Mouse (Mus musculus): ENCODE data around the gene Chmp1a. TPM values are rescaled to one million over a fixed set of nuclear protein-coding genes. Genes with fewer than 3 reads are reported as not detected.

Gene Chmp1a
- polyA plus RNA-seq, 1 experiment = 114 TPM

GRCm38 (mm10) chr8:123188006-123188405, 24.6 kb downstream of the Chmp1a start:
- TF ChIP-seq TCF3 (IDR thresholded peaks at IDR 0.05; ENCODE audit: insufficient read length, low read depth) (no peak), MYOD1 (IDR thresholded peaks at IDR 0.05; ENCODE audit: control insufficient read depth in 1 of 3, insufficient read length in 2 of 3, low read depth in 2 of 3) (no peak), CEBPB (IDR thresholded peaks at IDR 0.05; ENCODE audit: insufficient read depth, poor library complexity, severe bottlenecking) (no peak), USF1 (IDR thresholded peaks at IDR 0.05; ENCODE audit: low read depth) (no peak), E2F4 (IDR thresholded peaks at IDR 0.05; ENCODE audit: insufficient read depth) (no peak), MAX (IDR thresholded peaks at IDR 0.05; ENCODE audit: low read depth) (no peak), REST (IDR thresholded peaks at IDR 0.05; ENCODE audit: insufficient read depth, insufficient read length) (no peak), TCF12 (IDR thresholded peaks at IDR 0.05; ENCODE audit: insufficient read depth, poor library complexity, severe bottlenecking) (no peak), SRF (IDR thresholded peaks at IDR 0.05; ENCODE audit: control insufficient read depth, insufficient read length, low read depth) (no peak), POLR2AphosphoS2 (IDR thresholded peaks at IDR 0.05; ENCODE audit: insufficient read length, low read depth) (no peak), MYOG (IDR thresholded peaks at IDR 0.05; ENCODE audit: control insufficient read depth in 1 of 3, insufficient read depth in 1 of 3, insufficient read length in 2 of 3, low read depth in 2 of 3) (no peak), POLR2A (IDR thresholded peaks at IDR 0.05; ENCODE audit: insufficient read length, low read depth) (no peak)
- H3K4me2 ChIP-seq (ENCODE audit: low read depth) = peak overlapping the region; percentile 24
- H3K36me3 ChIP-seq (ENCODE audit: control insufficient read depth, insufficient read depth) = no peaks in the 10 kb centered on the region
- no peak overlapping the region for H3ac ChIP-seq (ENCODE audit: control insufficient read depth, insufficient read length)
- H3K4me3 ChIP-seq = no peak overlapping the region
- no peaks in the 10 kb centered on the region for H3K27me3 ChIP-seq (ENCODE audit: control insufficient read depth, insufficient read depth, insufficient read length)
- no peaks in the 10 kb centered on the region for H3K79me2 ChIP-seq (ENCODE audit: control insufficient read depth, insufficient read depth)

GRCm38 (mm10) chr8:123185566-123186409, 26.8 kb downstream of the Chmp1a start, which contains the start of gene Dpep1:
TSS of gene Dpep1 (plus strand) at chr8:123186242.
- H3K36me3 ChIP-seq (ENCODE audit: control insufficient read depth, insufficient read depth) = no peaks in the 10 kb centered on the region
- peak within 1 kb of the TSS; percentile 21 for H3K4me2 ChIP-seq (ENCODE audit: low read depth)
- no peaks in the 10 kb centered on the region for H3K79me2 ChIP-seq (ENCODE audit: control insufficient read depth, insufficient read depth)
- no peaks in the 10 kb centered on the region for H3K27me3 ChIP-seq (ENCODE audit: control insufficient read depth, insufficient read depth, insufficient read length)
- H3ac ChIP-seq (ENCODE audit: control insufficient read depth, insufficient read length) = no peak within 1 kb of the TSS
- H3K4me3 ChIP-seq = no peak within 1 kb of the TSS
- TF ChIP-seq MYOG (IDR thresholded peaks at IDR 0.05; ENCODE audit: control insufficient read depth in 1 of 3, insufficient read depth in 1 of 3, insufficient read length in 2 of 3, low read depth in 2 of 3) = no peak
- no peak for TF ChIP-seq E2F4 (IDR thresholded peaks at IDR 0.05; ENCODE audit: insufficient read depth)
- TF ChIP-seq MYOD1 (IDR thresholded peaks at IDR 0.05; ENCODE audit: control insufficient read depth in 1 of 3, insufficient read length in 2 of 3, low read depth in 2 of 3) = peak in 2 of 3 experiments; percentile 18 to 33

GRCm38 (mm10) chr8:123181391-123181790, 31.2 kb downstream of the Chmp1a start:
- Histone ChIP-seq H3K36me3 (ENCODE audit: control insufficient read depth, insufficient read depth) (no peaks in the 10 kb centered on the region), H3K4me2 (ENCODE audit: low read depth) (no peak overlapping the region), H3K4me3 (no peak overlapping the region), H3ac (ENCODE audit: control insufficient read depth, insufficient read length) (no peak overlapping the region), H3K27me3 (ENCODE audit: control insufficient read depth, insufficient read depth, insufficient read length) (no peaks in the 10 kb centered on the region), H3K79me2 (ENCODE audit: control insufficient read depth, insufficient read depth) (no peaks in the 10 kb centered on the region)
- TF ChIP-seq CEBPB (IDR thresholded peaks at IDR 0.05; ENCODE audit: insufficient read depth, poor library complexity, severe bottlenecking) (no peak), MYOD1 (IDR thresholded peaks at IDR 0.05; ENCODE audit: control insufficient read depth in 1 of 3, insufficient read length in 2 of 3, low read depth in 2 of 3) (no peak), TCF3 (IDR thresholded peaks at IDR 0.05; ENCODE audit: insufficient read length, low read depth) (no peak), MAX (IDR thresholded peaks at IDR 0.05; ENCODE audit: low read depth) (no peak), MYOG (IDR thresholded peaks at IDR 0.05; ENCODE audit: control insufficient read depth in 1 of 3, insufficient read depth in 1 of 3, insufficient read length in 2 of 3, low read depth in 2 of 3) (no peak), SRF (IDR thresholded peaks at IDR 0.05; ENCODE audit: control insufficient read depth, insufficient read length, low read depth) (no peak), POLR2AphosphoS2 (IDR thresholded peaks at IDR 0.05; ENCODE audit: insufficient read length, low read depth) (no peak), TCF12 (IDR thresholded peaks at IDR 0.05; ENCODE audit: insufficient read depth, poor library complexity, severe bottlenecking) (no peak), POLR2A (IDR thresholded peaks at IDR 0.05; ENCODE audit: insufficient read length, low read depth) (no peak), E2F4 (IDR thresholded peaks at IDR 0.05; ENCODE audit: insufficient read depth) (no peak), REST (IDR thresholded peaks at IDR 0.05; ENCODE audit: insufficient read depth, insufficient read length) (no peak), USF1 (IDR thresholded peaks at IDR 0.05; ENCODE audit: low read depth) (no peak)

GRCm38 (mm10) chr8:123157888-123158465, 54.6 kb downstream of the Chmp1a start, which contains the start of gene Sult5a1:
TSS of gene Sult5a1 (minus strand) at chr8:123158315.
- H3K36me3 ChIP-seq (ENCODE audit: control insufficient read depth, insufficient read depth) = no peaks in the 10 kb centered on the region
- H3K79me2 ChIP-seq (ENCODE audit: control insufficient read depth, insufficient read depth) = no peaks in the 10 kb centered on the region
- H3K27me3 ChIP-seq (ENCODE audit: control insufficient read depth, insufficient read depth, insufficient read length) = no peaks in the 10 kb centered on the region
- no peak within 1 kb of the TSS for H3ac ChIP-seq (ENCODE audit: control insufficient read depth, insufficient read length)
- TF ChIP-seq TCF12 (IDR thresholded peaks at IDR 0.05; ENCODE audit: insufficient read depth, poor library complexity, severe bottlenecking) = no peak
- TF ChIP-seq USF1 (IDR thresholded peaks at IDR 0.05; ENCODE audit: low read depth) = no peak
- TF ChIP-seq MYOD1 (IDR thresholded peaks at IDR 0.05; ENCODE audit: control insufficient read depth in 1 of 3, insufficient read length in 2 of 3, low read depth in 2 of 3) = no peak
- no peak for TF ChIP-seq REST (IDR thresholded peaks at IDR 0.05; ENCODE audit: insufficient read depth, insufficient read length)
- no peak within 1 kb of the TSS for H3K4me2 ChIP-seq (ENCODE audit: low read depth)
- H3K4me3 ChIP-seq = no peak within 1 kb of the TSS

Measured in myocyte (in vitro differentiated cells).